Mouse (Mus musculus) gastrocnemius, postnatal 36 days (tissue): Measurements from ENCODE around the gene Ccne1. TPM values are rescaled to one million over a fixed set of nuclear protein-coding genes. Genes with fewer than 3 reads are reported as not detected.

ENCODE experiments used
- DNase-seq, 2 experiments: peaks; one replicate each; pipeline ENCODE4 v3.0.0; 2022
- intact Hi-C: fragments of 180-260 bp; cut with DNase I; formaldehyde crosslinking; loops from one replicate; pipeline ENCODE4 v1.15.1; 2025
- total RNA-seq, 2 experiments: library from RNA; stranded (reverse); gene quantifications; 2 replicates each; pipeline ENCODE4 v1.2.3; 2021

Gene Ccne1
- total RNA-seq, 2 experiments from 2014 or later: 0.49 to 1.5 TPM

DNA sequence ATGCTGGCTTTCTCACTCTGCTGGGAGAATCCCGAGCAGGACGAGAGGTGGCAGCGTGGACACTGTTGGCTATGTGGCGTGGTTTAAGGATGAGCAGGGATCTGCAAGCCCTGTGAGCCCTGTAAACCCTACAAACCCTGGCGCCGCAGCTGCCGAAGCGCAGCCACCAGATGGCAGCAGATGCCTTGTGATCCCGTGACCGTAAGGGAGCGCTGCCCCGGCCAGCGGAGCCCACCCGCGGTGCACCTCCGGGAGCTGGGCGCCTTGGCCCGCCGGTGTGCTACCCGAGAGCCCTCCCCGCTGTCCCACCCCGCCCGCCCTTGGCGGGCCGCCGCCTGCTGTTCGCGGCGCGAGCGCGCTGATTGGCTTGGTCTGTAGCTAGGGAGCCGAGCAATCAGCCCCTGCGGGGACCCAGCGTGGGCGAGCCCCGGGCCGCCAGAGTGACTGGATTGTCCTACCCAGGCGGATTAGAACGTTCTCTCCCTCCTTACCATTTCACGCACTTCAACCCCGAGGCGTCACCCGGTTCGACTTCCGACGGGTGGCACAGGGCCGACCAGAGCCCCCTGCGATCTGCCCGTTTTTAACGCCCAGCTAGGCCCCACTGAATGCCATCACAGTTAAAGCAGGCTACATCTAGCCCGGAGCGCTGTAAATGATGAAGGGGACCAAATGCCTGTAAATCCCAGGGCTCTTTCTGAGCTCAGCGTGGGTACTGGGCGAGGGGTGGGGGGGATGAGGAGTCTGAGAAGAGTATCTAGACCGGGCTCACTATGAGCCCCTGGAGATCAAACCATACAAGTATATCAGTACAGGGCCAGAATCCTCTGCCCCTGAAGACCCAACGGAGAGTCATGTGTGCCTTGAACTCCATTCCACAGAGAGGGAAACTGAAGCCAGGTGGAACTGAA is 46.0 kb downstream of the Ccne1 start:
- intact Hi-C loops: loop anchor here (1.0 kb wide), 1 partner anchor 80 kb away; no protein-coding TSS in a partner anchor
- peak; percentile 80 to 87 for DNase-seq

DNA sequence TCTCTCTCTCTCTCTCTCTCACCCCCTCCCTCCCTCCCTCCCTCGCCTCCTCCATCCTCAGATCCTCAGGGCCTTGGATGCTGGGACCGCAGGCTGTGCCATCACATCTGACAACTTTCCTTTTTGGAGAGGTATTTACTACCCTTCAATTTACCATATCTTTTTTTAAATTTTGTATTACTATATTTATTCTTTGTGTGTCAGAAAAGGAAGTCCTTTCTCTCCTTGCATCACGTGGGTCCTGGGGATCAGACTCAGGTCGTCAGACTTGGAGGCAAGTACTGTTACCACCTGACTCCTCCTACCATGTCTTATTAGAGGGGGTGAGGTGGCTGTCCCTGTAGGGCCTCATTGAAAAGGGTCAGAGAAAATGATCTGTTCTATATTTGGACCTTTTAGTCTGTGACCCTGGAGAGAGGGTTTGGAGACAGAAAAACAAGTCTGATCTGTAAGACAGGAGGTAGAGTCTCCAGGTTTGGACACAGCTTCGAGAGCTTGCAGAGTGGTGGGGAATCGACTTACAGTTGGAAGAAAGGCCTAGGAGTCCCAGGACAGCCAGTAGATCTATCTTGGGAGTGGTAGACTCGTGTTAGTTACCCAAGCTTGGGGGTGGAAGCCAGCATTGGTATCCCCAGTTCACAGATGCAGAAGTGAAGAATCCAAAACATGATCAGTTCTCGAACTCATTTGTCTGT is 47.6 kb downstream of the Ccne1 start:
- intact Hi-C loops: no loop called here
- DNase-seq: no peak

DNA sequence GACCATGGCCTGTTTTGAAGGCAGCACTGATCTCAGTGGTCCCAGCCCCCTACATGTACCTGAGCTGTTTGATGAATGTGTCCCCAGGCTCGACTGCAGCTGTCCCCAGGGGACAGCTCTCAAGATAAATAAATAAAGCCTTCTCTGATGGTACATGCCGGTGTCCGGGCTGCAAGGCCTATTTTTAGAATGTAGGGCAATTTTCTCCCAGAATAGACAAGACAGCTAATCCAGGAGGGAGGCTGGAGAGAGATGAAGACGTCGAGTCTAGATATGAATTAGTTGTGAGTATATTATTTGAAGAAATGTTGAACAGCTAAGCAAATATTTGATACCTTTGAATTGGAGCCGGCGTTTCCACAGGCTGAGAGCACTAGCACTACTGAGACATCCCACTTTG is 48.2 kb downstream of the Ccne1 start:
- DNase-seq: no peak
- intact Hi-C loops: no loop called here

DNA sequence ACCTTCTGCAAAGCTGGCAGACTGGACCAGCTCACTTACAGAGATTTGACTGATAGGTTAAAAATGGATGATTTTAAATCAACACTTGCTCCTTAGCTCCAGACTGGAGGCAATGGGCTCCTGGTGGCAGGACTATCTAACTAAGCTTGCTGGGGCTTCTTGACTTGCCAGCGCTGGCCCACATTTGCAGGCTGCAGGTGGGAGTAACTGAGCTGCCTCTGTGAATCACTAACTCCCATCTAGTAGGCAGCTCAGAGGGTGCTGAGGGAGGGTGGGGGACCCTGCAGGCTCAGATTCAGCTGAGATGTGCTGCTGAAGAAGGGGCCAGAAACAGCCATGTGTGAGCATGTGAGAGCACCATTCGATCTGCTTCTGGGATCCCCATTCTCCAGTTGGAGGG is 51.3 kb downstream of the Ccne1 start:
- intact Hi-C loops: no loop called here
- DNase-seq: no peak

DNA sequence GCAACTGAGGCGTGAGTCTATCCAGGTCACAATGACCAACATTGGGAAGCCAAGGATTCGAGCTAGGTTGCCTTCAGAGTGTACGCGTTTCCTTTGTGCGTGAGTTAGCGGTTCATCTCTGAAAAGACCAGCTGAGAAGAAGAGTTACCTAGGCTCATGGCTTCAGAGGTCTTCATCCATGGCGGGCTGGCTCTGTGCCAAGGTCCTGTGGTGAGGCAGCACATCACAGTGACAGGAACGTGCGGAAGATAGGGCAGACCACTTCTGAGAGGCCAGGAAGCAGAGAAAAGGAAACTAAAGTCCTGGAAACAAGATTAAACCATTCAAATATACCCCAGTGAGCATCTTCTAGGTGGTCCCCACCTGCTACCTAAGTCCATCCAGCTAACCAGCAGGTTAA is 53.1 kb downstream of the Ccne1 start:
- DNase-seq: no peak
- intact Hi-C loops: no loop called here

Other genes starting within 250 kb of the Ccne1 start
- 10 to 100 TPM; 22.4 to 24.0 TPM for gene Uri1, start 84.0 kb downstream of the Ccne1 start, total RNA-seq
- gene 1600014C10Rik, start 75.7 kb upstream of the Ccne1 start, total RNA-seq: 10 to 100 TPM; 22.1 to 23.9 TPM
- 1 to 10 TPM; 5.6 to 6.0 TPM for gene Plekhf1, start 120.5 kb upstream of the Ccne1 start, total RNA-seq
- gene Pop4, start 163.9 kb upstream of the Ccne1 start, total RNA-seq: 1 to 10 TPM; 6.8 to 7.0 TPM